Mouse (Mus musculus): ENCODE results near the gene Rwdd3. TPM values are rescaled to one million over a fixed set of nuclear protein-coding genes. Genes with fewer than 3 reads are reported as not detected.
A peak's percentile ranks its signal among the peaks of the same experiment; 100 is the strongest.

The Rwdd3 gene
- 10 to 100 TPM; 13.0 to 16.8 (median 15.3) TPM for total RNA-seq (2022)

DNA sequence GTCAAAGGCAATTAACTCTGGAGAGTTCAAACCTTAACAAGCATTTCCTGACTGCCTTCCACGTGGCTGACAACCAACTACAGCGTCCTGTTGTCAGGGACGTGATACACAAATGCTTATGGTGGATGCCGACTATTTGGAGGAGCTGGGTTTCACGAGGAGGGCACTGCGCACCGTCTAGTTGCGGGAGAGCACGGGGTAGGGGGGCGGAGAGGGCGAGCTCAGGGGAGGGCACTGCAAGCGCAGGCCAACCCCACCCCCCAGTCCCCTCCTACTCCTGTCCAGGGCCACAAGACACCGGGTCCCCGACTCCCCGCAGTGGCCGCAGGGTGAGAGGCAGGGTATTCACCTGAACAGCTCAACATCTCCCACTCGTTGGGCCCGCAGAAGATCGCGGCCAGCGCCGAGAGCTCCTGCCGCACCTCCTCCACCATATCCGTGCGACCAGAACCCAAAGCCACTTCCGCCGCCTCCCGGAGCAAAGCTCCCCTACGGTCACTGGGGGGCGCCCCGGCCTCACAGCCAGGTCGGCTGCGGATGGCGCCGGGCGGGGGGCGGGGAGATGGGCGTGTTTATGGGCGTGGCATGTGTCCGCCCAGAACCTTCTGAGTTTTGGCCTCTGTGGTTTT, at the start of gene Rwdd3:
TSS of gene Rwdd3 (minus strand) at position 453 of the 629 bp plus-strand sequence.
- peak; percentile 82 to 87 for DNase-seq (ENCODE audit: low spot score in 2 of 2)

DNA sequence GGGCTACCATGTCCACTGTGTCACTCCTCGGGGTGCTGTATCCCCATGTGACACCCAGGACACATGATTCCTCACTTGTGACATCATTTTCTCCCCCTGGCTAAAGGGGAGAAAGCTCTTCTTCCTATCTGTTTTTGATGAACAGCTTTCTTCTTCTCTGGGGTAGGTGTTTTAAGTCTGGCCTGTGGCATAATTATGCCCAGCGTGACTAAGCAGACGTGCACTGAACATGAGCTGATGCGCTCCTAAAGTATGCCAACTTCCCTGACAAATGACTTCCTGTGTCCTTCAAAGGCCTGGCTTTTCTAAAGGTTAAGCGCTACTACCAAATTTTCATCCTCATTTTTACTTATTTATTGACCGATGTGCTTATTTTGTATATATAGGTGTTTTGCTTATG, 45.5 kb upstream of the Rwdd3 start:
- DNase-seq (ENCODE audit: low spot score in 2 of 2) = no peak

DNA sequence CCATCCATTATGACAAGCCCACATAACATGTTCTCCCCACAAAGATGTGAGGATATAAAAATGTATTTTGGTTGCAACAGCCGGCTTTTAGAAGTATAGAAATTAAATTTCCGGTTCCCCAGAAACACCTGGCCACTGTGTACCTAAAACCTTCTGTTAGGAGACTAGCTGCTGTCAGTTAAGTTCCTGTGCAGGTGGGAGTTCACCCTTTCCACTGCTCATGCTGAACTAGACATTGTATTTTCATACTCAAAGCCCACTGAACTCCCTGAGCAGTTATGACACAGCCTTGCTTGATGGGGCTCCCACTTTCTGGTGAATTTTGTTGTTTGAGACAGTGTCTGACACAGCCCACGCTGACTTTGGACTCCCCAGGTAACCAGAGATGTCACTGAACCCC, 42.0 kb upstream of the Rwdd3 start:
- DNase-seq (ENCODE audit: low spot score in 2 of 2) = no peak

DNA sequence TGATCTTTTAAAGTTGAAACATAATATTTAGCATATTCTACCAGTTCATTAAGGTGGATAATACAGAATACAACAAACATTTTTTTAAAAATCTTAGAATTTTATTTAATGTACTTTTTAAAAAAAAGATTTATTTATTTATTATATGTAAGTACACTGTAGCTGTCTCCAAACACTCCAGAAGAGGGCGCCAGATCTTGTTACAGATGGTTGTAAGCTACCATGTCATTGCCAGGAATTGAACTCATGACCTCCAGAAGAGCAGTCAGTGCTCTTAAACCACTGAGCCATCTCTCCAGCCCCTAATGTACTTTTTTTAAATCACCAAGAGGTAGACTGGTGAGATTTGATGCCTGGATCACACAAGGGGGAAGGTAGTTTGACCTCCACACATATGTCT, 40.7 kb upstream of the Rwdd3 start:
- no peak for DNase-seq (ENCODE audit: low spot score in 2 of 2)

DNA sequence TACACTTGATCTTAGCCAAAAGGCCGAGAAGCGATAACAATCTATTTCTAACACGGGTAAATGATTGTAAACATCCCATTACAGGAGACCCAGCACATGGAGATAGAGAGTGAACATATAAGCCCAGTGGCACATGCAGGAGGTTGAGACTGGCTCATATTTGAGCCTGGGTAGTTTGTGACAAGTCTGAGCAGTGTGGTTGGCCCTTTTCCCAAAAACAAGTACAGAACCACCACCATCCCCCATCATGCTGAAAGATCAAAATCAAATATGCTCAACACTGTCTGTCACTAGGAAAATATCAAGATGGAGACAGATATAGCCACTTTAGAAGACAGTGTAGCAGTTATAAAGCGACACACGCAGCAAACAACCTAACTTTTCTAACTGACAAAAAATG, 37.5 kb upstream of the Rwdd3 start:
- DNase-seq (ENCODE audit: low spot score in 2 of 2) = no peak

DNA sequence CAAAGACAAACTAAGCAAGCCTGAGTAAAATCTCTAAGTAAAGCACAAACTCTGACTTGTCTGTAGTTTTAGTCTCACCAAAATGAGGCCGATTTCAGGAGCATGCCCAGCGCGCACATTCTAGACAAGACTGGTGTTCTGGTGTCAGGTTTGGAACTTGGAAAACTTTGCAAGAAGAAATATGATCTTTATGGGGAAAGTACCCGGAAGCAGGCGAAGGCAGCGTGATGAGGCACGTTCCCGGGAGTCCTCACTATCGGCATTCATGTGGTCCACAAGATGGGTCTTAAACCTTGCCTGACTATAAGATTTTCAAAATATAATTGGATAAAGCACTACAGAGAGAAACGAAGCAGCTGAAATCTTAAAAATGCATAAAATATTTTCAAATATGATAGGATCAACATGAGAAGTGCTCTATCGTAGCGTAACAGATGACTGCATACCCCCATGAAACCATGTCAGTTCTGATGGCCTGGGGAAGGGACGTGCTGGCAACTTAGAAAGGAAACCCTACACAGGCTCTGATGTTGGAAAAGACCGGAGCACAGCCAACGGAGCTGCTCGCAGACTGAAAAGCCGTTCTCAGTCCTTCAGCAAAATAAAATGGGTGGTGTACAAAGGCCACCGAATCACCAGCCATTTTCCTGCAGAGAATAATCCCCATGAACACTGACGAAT, 34.8 kb upstream of the Rwdd3 start:
- DNase-seq (ENCODE audit: low spot score in 2 of 2) = no peak

DNA sequence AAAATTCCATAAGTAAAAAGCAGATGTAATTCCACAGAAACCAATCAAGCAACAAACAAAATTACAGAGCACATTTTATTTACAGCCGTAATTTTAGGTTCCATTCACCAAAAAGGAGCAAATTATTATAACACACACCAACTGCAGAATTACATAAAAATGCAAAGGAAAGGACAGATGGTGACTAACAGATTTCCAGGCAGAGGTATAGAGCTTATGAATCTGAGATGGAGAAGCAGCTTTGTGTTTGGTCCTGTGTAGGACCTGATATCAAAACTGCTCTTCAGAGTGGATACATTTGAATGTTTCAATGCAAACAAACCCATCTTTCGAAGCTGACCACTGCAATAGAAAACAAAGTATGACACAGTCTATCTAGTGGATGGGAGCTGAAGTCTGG, 31.1 kb upstream of the Rwdd3 start:
- no peak for DNase-seq (ENCODE audit: low spot score in 2 of 2)

DNA sequence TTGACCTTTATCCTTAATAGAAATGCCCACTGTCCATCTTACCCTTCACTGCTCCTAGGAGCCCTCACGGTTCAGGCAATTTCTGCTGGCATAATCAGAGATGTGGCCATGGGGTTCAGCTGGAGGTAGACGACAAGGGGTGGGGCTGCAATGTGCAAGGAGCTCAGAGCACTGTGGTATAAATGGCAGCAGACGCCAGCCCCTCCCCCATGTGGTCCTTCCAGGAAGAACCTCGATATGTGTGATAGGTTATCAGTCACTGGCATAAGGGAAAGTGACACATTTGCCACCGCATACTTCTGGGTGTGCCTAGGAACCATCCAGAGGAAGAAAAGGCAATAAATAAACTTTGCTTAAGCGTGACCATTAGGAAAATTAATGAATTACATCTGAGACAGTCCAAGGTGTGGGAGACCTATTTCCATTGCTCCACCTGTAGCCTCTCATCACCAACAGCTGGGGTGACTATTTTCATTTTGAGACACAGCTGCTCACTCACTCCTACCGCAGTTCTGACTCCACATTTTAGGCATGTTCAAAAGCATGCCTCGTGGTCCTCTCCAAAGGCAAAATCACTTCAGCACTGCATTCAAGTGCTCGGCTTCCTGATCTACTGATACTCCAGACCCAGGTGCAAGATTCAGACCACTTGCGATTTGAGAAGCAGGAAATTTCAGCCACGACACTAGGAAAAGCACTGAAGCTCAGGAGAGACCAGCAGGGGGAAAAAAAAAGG, 29.7 kb upstream of the Rwdd3 start:
- DNase-seq (ENCODE audit: low spot score in 2 of 2) = no peak

DNA sequence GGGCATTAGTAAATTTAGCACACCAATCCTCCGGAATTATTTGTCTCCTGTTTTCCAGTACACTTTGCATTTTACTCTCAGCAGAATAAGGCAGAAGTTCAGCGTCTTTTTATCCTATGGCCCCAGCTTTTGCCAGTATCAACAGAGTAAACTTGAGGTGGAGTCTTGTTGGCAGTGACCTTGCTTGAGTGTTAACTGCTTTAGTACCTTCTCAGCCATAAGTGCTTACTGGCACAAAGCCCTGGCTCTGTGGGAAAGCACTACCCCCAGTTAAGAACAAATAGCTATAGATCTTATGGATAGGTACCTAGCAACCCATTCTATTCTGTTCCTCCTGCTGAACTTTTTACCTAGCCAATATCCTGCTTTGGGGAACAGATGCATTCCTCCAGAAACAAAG, 17.7 kb upstream of the Rwdd3 start:
- DNase-seq (ENCODE audit: low spot score in 2 of 2) = no peak

DNA sequence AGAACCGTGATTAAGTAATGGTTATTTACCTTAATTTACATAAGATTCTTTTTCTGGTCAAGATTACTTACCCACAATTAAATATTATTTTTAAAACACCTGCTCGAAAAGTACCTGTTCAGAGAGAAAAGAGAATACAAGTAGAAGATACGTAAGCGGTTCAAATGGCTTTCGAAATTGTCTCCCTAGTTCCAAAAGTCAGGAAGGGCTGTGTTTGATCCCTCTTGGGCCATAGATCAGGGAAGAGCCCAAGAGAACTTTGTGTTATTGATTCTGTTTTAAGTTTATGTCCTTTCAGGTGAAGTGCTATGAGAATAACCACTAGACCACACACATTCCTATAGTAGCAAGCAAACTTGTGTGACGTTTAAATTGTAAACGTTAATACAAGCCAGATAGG, 16.0 kb upstream of the Rwdd3 start:
- DNase-seq (ENCODE audit: low spot score in 2 of 2) = no peak

DNA sequence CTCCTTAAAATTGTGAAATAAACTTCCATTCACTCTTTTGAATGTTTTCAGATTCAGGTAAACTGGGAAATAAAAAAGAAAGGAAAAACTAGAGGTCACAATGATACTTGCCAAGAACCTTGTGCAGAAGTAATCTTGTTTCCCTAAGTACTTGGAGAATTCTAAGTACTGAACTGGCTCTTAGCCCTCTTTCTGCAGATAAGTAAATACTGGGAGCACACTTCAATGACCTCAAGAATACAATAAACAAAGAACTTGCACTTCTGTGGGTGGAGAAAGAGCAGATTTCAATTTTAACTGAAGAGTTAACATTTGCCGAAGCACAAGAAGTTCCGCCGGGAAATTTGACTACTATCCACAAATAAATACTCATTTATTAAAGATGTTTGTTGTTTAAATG, 15.4 kb upstream of the Rwdd3 start:
- no peak for DNase-seq (ENCODE audit: low spot score in 2 of 2)

DNA sequence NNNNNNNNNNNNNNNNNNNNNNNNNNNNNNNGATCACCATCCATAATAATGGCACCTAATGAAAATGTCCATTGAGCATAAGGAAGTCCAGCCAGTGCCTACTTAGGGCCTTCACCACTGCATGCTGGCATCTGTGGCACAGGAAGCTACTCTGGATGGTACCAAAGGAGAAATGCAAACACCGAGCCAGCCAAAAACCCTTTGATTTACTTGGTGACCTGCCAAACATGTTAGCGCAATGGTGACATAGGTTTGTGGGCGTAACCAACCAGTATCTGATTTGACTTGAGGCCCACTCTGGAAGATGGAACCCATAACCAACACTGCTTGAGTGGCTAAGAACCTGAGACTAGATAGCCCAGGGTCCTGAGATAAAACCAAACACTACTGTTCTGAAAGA, 13.7 kb upstream of the Rwdd3 start:
- DNase-seq (ENCODE audit: low spot score in 2 of 2) = no peak

DNA sequence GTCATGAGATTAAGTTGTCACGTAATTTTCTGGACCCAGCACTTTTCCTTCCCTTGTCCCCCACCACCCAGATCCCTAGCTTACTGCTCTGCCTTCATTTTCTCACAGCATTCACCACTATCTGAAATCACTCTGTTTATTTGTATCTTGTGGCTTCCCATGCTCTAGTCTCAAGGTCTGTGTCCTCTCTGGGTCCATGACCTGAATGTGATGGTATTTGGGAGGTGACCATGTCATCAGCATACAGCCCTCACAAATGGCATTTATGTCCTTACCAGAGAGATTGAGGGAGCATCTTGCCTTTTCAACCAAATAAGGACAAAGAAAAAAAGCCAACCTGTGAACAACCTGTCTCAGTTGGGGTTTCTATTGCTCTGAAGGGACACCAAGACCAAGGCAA, 4.5 kb upstream of the Rwdd3 start:
- DNase-seq (ENCODE audit: low spot score in 2 of 2) = no peak

DNA sequence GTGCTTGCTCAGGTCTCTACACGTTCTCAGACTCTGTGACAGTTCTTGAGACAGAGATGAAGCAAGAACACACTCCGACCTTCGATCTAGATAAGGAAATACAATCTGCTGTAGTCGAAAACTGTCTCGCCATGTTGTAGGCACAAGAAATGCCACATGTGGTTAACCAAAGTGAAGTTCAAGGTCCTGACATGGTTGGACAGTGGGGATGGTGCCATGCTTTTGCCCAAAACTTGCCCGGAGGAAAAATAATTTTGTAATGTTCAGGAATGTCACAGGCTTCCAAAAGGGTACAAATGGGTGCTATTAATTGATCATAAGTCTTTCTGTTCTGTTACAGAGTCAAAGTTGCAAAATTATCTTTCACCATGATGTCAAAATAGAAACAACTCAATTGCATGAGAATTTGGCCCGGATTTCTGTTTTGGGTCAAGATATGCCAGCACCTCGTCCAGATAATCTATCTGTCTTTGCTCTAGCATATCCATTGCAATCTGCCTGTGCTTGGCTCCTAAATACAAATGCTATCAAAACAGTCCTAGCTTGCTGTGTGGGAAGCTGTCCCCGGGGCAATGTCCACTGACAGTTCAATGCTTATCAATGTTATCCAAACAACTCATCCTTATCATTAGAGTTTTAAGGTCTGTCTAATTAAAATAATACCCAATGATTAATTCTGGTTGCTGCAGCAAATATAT, 2.9 kb upstream of the Rwdd3 start:
- no peak for DNase-seq (ENCODE audit: low spot score in 2 of 2)

DNA sequence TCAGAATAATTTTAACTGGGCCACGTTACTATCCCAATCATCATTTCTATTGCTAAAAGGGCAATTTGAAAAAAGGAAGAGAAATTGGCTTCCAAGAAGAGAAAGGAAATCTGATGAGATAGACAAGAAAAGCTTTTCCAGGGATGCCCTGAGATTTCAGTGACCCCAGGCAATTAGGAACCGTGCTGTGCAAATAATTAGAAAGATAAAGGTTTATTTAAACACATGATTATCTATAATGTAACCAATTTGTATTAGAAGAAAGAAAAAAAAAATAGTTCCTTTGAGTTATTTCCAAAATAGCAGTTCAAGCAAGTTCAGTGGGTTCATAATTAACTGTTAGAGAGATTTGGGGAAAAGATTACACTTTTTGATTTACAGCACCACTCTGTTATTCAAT, 1.2 kb upstream of the Rwdd3 start:
- no peak for DNase-seq (ENCODE audit: low spot score in 2 of 2)

DNA sequence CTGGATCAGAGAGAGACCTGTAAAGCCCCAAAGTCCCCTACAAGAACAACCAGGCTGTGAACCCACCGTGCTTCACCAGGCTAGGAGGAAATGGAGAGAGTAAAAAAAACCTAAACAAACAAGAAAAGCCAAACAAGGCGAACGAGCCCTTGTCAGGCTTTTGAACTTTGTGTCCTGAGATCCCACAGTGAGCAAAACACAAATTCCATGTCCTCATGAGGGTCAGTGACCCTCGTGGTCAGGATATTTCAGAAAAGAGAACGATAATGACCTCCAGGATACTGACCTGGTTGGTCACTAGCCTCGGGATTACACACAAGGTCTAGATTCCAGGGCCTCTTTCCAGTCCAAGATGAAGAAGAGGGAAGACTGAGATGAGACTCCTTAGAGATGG, 374 bp upstream of the Rwdd3 start:
- DNase-seq (ENCODE audit: low spot score in 2 of 2) = no peak

DNA sequence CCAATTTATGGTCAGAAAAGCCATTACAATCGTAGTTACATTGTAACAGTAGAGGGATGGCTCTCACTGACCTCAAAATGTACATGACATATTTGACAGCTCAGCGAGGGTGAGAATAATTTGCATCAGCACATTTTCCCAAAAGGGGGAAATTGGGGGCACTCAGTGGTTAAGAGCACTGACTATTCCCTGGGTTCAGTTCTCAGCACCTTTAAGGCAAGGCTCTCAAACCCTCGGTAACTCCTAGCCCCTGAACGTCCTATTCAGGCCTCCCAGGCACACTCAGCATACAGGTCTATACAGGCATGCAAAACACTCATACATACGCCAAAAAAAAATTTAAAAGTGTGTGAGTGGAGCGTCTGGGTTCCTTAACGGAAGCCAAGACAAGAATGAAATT, 864 bp downstream of the Rwdd3 start:
- no peak for DNase-seq (ENCODE audit: low spot score in 2 of 2)

DNA sequence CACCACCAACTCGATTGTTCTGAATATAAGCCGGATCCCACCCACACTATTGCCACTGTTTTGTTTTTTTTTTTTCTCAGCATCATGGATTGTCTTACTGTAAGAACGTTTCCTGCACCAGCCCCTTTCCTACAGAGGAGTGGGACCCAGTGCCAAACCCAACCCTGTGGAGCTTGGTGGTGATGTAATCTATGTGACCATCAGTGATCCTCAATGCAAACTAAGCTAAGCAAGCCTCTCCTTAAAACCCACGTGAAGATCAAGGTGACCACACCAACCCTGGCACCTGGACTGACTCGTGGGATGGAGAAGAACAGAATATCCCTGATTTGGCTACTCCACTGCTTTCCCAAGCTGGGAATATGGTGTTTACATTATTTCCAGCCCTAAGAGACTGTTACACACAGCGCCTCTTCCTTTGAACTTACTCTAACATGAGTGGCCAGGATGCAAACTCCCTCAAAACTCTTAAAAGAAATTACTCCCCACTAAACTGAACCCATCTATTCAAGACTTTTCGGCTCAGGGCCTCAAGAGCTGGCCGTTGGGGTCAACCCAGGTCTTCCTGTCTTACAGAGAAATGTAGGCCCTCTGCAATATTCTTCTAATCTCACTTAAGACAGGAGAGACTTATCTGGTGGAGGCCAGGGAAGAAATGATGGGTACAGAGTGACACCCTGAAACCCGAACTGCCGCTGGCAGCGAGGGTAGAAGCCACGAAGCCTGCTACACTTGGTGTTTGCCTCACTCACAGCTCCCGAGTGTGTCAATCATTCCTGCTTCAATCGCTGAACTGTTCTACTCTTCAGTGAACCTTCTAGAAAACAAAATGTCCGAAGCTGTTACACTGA, 2.2 kb downstream of the Rwdd3 start:
- DNase-seq (ENCODE audit: low spot score in 2 of 2) = no peak

DNA sequence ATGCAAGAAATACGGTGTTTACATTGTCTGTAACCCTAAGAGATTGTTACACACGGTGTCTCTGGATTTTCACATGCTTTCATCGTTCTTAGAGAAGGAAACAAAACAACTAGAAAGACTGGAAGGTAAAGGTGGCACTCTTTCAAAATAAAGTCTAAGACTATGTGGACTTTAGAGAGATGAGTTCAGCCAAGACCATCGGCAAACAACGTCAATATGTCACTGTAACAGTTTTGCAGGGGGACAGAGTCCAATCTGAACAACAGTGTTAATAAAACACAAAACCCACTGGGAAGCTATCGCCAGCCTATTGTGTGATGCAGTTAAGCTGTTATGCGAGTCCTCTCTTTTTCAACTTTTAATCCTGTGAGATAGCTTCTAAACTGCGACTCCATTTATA, 2.9 kb downstream of the Rwdd3 start:
- no peak for DNase-seq (ENCODE audit: low spot score in 2 of 2)

DNA sequence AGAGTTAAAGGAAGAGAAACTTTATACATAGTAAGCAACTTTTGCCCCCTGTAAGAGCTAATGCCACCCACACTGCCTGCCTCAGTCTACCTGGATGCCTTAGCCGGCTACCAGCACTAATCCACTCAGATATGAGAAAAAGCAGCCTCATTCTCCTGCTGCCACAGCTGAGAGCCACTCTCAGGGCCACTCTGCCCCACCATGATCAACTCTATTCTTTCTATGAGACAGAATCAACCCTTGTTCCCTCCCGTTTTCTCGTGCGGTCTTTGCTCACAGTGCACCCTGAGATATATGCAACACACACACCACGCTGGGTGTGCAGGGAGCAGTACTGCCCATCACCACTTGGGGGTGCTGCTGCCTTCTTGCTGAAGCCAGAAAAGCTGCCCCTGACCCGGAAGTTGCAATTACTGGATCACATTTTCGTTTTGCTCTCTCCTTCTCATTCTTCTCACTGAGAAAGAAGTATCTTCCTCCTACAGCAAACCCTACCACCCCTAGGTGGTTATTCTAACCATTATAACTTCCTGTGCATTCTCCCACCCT, 8.2 kb downstream of the Rwdd3 start:
- peak in 1 of 2 experiments; percentile 43 for DNase-seq (ENCODE audit: low spot score in 2 of 2)

DNA sequence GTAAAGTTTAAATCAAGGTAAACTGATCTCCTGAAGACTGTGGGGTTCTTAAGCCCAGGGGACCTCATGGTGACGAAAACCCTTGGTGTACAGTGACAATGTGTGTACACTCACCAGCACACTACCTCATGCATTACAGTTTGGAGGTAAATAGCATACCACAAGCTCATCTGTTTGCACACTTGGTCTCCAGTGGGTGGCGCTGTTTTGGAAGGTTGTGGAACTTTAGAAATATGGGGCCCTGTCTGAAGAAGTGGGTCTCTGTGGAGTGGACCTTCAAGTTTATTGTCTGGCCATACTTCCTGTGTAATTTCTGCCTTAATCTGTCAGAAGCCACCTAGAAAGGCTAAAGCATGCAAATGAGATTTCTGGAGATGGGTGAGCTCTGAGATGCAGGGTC, 9.8 kb downstream of the Rwdd3 start:
- DNase-seq (ENCODE audit: low spot score in 2 of 2) = no peak
